Mouse (Mus musculus): ENCODE measurements around the gene Nob1. TPM values are rescaled to one million over a fixed set of nuclear protein-coding genes. Genes with fewer than 3 reads are reported as not detected.

Nob1 gene
- polyA plus RNA-seq, 1 experiment from 2014 or later, result 96.4 TPM

DNA sequence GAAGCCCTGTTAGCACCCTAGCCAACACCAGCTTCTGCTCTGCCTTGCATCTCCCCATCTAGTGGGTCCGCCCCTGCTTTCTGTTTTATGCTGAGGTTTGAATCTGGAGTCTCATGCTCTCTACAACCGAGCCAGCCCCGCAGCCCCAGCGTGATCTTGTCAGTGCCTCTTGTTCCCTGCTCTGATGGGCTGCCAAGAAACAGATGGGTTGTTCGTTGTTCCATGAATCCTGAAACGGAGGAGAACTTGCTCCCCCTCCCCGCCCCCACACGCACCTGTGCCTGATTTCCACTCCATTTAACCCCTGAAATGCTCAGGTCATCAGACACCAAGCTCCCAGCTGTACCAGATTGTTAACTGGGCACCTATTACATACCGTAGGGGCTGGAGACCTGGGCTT lies 25.4 kb downstream of the Nob1 start:
- H3K9me3 ChIP-seq, result no peaks in the 10 kb centered on the region
- H3K9ac ChIP-seq, result no peak overlapping the region
- no peak overlapping the region for H3K27ac ChIP-seq
- H3K4me2 ChIP-seq (replicated peaks), result no peak overlapping the region
- WGBS, result 20% methylated on average over 9 of the region's 9 CpGs
- H3K36me3 ChIP-seq, result no peaks in the 10 kb centered on the region
- no peaks in the 10 kb centered on the region for H3K27me3 ChIP-seq
- peaks cover 57% of the 10 kb centered on the region for H3K4me1 ChIP-seq
- no peak for ATAC-seq (ENCODE audit: low FRiP score, low read depth)
- H3K4me3 ChIP-seq, result no peak overlapping the region

DNA sequence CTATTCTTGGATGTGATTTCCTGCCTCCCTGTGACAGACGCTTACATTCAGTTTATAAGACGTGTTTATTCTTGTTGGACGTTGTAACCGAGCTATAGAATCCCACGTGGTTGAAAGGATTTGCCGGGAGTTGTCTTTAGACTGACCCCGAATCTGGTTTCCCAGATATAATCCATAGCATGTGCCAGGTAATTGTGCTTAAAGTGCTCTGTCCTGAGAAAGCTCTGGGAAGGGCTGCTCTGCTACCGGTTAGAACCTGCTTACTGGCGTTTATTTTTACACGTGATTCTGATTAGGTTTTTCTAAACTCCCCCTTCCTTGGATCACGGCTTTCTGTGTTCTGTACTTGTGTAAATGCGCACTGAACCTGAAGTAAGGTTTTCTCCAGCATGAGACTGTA lies 27.2 kb downstream of the Nob1 start:
- 0 out of 2 replicates have a peak, but pooled peaks have one; percentile 41 for ATAC-seq (ENCODE audit: low FRiP score, low read depth)

DNA sequence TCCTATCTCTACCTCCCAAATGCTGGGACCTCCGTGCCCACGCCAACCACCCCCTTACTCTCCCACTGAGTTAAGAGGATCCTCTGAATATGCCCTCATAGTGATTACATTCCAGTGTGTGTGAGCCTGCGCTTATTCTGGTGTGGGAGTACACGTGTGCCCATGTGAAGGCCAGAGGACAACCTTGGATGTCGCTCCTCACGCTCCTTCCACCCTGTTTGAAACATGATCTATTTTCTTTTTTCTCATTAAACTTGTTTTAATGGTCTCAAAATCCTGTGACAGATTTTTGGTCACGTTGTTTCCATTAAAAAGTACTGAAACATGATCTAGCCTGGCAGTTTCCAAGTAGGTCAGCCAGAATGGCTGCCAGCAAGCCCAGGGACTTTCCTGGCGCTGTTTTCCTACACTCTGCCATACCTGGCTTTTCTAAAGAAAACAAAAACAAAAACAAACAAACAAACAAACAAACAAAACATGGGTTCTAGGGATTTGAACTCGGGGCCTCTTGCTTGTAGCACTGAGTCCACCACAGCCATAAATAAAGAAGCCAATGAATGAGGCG lies 28.7 kb downstream of the Nob1 start:
- 0 out of 2 replicates have a peak, but pooled peaks have one; percentile 33 for ATAC-seq (ENCODE audit: low FRiP score, low read depth)
- Histone ChIP-seq H3K9me3 (no peaks in the 10 kb centered on the region), H3K36me3 (no peaks in the 10 kb centered on the region), H3K27ac (peak overlapping the region; percentile 34; the same call in 1 of the 2 replicates), H3K4me3 (no peak overlapping the region), H3K27me3 (no peaks in the 10 kb centered on the region), H3K9ac (no peak overlapping the region), H3K4me1 (peaks cover 35% of the 10 kb centered on the region), H3K4me2 (replicated peaks) (no peak overlapping the region)
- 41% methylated on average over 10 of the region's 10 CpGs for WGBS

More for the DNA sequence above, 27.2 kb downstream of the Nob1 start:
- Histone ChIP-seq H3K27me3 (no peaks in the 10 kb centered on the region), H3K4me3 (no peak overlapping the region), H3K9ac (no peak overlapping the region), H3K27ac (peak overlapping the region; percentile 52; the same call in 1 of the 2 replicates), H3K36me3 (no peaks in the 10 kb centered on the region), H3K4me1 (peaks cover 48% of the 10 kb centered on the region), H3K4me2 (replicated peaks) (0 out of 2 replicates have a peak overlapping the region, but pooled peaks have one; percentile 14), H3K9me3 (no peaks in the 10 kb centered on the region)
- 13% methylated on average over 12 of the region's 12 CpGs for WGBS

DNA sequence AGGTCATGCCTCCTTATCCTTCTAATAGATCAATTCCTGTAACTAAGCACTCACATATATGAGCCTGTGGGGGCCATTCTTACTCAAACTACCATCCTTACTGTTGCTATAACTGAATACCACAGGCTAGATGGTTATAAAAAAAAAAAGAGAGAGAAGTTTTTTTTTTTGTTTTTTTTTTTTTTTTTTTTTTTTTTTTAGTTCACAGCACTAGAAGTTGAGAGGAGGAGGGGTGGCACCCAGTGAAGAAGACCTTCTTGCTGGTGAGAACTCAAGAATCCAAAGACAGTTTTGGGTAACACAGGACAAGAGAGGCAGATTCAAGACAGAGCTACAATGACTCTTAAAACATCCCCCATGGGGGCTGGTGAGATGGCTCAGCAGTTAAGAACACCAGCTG lies 29.5 kb downstream of the Nob1 start:
- Histone ChIP-seq H3K4me3 (no peak overlapping the region), H3K36me3 (no peaks in the 10 kb centered on the region), H3K27me3 (no peaks in the 10 kb centered on the region), H3K9ac (no peak overlapping the region), H3K4me2 (replicated peaks) (no peak overlapping the region), H3K27ac (no peak overlapping the region), H3K4me1 (peaks cover 35% of the 10 kb centered on the region), H3K9me3 (no peaks in the 10 kb centered on the region)
- no peak for ATAC-seq (ENCODE audit: low FRiP score, low read depth)

DNA sequence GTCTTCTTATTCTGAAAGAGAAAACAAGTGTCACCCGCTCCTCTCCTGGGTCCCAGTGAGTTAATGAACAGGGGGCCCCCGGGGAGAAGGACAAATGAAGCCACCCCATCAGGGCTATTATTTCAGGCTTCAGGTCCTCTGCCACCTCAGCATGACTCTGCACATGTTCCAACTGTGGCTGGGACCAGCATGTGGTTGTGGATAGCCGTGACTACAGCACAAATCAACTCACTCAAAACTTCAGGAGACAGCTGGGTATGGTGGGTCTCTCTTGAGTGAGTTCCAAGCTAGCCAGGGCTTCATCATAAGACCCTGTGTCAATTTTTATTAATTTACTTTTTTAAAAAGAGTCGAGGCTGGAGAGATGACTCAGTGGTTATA lies 33.7 kb downstream of the Nob1 start:
- no peak overlapping the region for H3K27ac ChIP-seq
- H3K27me3 ChIP-seq, result no peaks in the 10 kb centered on the region
- ATAC-seq (ENCODE audit: low FRiP score, low read depth), result no peak
- H3K9ac ChIP-seq, result no peak overlapping the region
- 73% methylated on average over 4 of the region's 4 CpGs for WGBS
- no peaks in the 10 kb centered on the region for H3K36me3 ChIP-seq
- H3K4me1 ChIP-seq, result peaks cover 26% of the 10 kb centered on the region
- H3K4me2 ChIP-seq (replicated peaks), result no peak overlapping the region
- H3K4me3 ChIP-seq, result no peak overlapping the region
- H3K9me3 ChIP-seq, result no peaks in the 10 kb centered on the region

DNA sequence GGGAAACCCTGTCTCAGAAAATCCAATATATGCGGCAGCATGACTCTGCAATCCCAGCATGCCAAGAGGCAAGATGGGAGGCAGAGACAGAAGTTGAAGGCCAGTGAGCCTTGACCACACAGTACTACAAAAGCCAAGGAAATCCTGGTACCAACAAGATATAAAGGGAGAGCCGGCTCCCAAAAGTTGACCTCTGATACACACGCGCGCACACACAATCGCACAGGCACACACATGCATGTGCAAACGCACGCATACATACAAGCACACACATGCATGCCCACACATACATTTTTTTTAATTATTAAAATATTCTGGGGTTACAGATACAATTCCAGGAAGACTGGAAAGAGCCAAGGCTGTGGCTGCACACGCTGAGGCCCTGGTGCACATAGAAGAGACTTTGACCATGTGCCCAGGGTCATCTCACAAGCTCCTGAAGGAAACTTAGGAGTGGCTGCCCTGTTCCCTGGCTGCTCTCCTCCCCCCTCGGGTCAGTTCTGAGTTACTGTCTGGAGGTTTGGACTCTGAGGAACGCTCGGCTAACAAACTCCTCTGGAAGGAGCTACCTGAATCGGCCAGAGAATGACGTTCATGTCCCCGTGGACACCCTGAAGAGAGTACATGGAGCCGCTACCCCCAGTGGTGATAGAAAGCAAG lies 34.2 kb downstream of the Nob1 start:
- no peak overlapping the region for H3K4me2 ChIP-seq (replicated peaks)
- no peaks in the 10 kb centered on the region for H3K27me3 ChIP-seq
- no peak overlapping the region for H3K27ac ChIP-seq
- H3K9ac ChIP-seq, result no peak overlapping the region
- no peak for ATAC-seq (ENCODE audit: low FRiP score, low read depth)
- 94% methylated on average over 16 of the region's 16 CpGs for WGBS
- H3K4me3 ChIP-seq, result no peak overlapping the region
- H3K9me3 ChIP-seq, result no peaks in the 10 kb centered on the region
- H3K36me3 ChIP-seq, result no peaks in the 10 kb centered on the region
- peaks cover 25% of the 10 kb centered on the region for H3K4me1 ChIP-seq

DNA sequence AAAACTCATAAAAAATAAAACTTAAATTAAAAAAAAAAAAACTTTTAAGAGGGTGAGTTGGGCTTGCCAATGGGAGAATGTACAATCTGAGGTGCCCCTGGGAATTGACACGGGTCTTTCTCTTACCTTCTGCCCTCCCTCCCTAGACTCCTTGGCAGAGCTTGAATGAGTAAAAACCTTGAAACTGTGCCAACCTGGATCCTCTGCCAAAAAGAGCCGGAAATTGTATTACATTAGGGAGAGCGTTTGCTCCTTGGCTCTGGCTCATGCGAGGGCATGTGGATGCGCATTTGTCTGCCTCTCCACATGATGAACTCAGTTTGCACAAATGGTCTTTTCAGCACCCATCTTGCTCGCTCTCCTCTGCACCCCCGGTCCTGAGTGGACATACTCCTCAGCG lies 35.3 kb downstream of the Nob1 start:
- no peak overlapping the region for H3K4me2 ChIP-seq (replicated peaks)
- H3K27me3 ChIP-seq, result no peaks in the 10 kb centered on the region
- no peak overlapping the region for H3K9ac ChIP-seq
- no peaks in the 10 kb centered on the region for H3K36me3 ChIP-seq
- WGBS, result 63% methylated on average over 8 of the region's 8 CpGs
- H3K9me3 ChIP-seq, result no peaks in the 10 kb centered on the region
- no peak for ATAC-seq (ENCODE audit: low FRiP score, low read depth)
- no peak overlapping the region for H3K4me3 ChIP-seq
- H3K27ac ChIP-seq, result no peak overlapping the region
- peaks cover 25% of the 10 kb centered on the region for H3K4me1 ChIP-seq

DNA sequence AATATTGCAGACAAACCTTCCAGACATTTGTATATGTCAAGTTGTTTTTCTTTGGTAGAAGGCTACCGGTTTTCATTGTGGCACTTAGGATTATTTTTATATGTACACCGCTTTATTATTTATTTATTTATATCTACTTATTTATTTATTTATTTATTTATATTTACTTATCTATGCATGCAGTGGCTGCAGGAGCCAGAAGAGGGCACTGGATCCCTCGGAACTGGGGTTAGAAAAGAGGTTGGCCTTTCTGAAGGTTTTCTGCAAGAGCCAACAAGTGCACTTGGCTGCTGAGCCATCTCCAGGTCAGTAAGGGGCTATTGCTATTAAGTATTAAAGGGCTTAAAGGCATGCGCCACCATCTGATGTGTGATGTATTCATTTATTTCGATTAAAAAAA lies 37.0 kb downstream of the Nob1 start:
- H3K4me3 ChIP-seq, result no peak overlapping the region
- WGBS, result 52% methylated on average over 5 of the region's 5 CpGs
- no peak for ATAC-seq (ENCODE audit: low FRiP score, low read depth)
- H3K36me3 ChIP-seq, result no peaks in the 10 kb centered on the region
- no peak overlapping the region for H3K27ac ChIP-seq
- H3K27me3 ChIP-seq, result no peaks in the 10 kb centered on the region
- no peak overlapping the region; the same call in 1 of the 2 replicates for H3K4me2 ChIP-seq (replicated peaks)
- H3K9me3 ChIP-seq, result no peaks in the 10 kb centered on the region
- peaks cover 25% of the 10 kb centered on the region for H3K4me1 ChIP-seq
- H3K9ac ChIP-seq, result no peak overlapping the region

DNA sequence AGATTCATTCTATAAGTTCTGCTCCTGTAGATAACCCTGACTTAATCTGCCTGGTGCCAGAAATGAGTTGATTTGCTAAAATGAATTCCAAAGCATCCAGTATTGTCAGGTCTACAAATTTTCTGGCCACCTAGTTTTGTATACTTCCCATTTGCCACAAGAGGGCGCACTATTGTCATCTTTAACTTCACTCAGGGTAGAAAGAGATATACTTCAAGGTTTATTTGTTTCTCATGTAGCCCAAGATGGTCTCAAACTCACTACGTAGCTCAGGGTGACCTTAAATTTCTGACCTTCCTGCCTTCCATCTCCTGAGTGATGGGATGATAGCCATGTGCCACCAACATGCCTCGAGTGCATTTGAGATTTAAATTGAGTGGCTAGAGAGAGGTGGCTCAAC lies 38.2 kb downstream of the Nob1 start:
- H3K36me3 ChIP-seq, result no peaks in the 10 kb centered on the region
- no peak overlapping the region for H3K27ac ChIP-seq
- H3K4me3 ChIP-seq, result no peak overlapping the region
- H3K9me3 ChIP-seq, result no peaks in the 10 kb centered on the region
- WGBS, result 23% methylated on average over 3 of the region's 3 CpGs
- H3K9ac ChIP-seq, result no peak overlapping the region
- no peak overlapping the region for H3K4me2 ChIP-seq (replicated peaks)
- no peak for ATAC-seq (ENCODE audit: low FRiP score, low read depth)
- H3K27me3 ChIP-seq, result no peaks in the 10 kb centered on the region
- H3K4me1 ChIP-seq, result peaks cover 25% of the 10 kb centered on the region

DNA sequence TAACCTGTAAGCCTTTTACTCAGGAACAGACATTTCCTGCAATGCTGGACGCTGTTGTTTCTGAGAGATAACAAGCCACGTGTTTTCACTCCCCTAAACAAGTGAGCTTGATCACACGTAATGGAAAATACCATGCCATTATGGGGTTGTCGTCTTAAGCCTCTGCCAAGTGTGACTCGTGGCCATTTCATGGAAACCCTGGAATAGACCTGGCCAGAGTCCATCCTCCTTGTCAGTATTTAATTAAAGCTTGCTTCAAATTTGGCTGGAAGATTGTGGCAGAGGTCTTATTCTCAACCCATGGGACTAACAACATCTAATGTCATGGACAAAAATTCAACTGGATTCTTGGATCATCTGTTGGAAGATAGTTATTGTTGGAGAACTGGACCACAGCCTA lies 38.7 kb downstream of the Nob1 start:
- Histone ChIP-seq H3K4me2 (replicated peaks) (no peak overlapping the region), H3K9ac (no peak overlapping the region), H3K27ac (no peak overlapping the region), H3K4me1 (peaks cover 25% of the 10 kb centered on the region), H3K4me3 (no peak overlapping the region), H3K36me3 (no peaks in the 10 kb centered on the region), H3K27me3 (no peaks in the 10 kb centered on the region), H3K9me3 (no peaks in the 10 kb centered on the region)
- no peak for ATAC-seq (ENCODE audit: low FRiP score, low read depth)
- 42% methylated on average over 5 of the region's 5 CpGs for WGBS

DNA sequence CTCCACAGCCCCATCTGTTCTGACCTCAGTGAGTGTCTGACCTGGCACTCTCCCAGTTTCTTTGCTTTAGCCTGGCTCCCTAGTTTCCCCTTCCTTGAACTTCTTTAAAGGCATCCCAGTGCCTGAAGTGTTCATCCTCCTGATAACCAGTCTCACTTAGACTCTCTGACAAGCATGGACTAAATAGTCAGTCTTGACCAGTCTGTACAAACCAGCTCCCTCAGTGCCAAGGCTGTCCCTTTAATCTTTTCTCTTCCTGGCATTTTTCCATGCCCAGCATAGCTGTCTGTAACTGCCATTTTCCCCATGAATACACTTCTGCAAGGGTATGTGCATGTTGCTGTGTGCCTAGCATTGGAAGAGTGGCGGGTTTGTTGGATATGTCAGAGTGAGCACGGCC lies 39.8 kb downstream of the Nob1 start:
- H3K27ac ChIP-seq, result no peak overlapping the region
- no peaks in the 10 kb centered on the region for H3K27me3 ChIP-seq
- H3K9me3 ChIP-seq, result no peaks in the 10 kb centered on the region
- ATAC-seq (ENCODE audit: low FRiP score, low read depth), result no peak
- H3K36me3 ChIP-seq, result peaks cover 9% of the 10 kb centered on the region
- H3K4me1 ChIP-seq, result peaks cover 25% of the 10 kb centered on the region
- no peak overlapping the region for H3K4me3 ChIP-seq
- no peak overlapping the region for H3K4me2 ChIP-seq (replicated peaks)
- WGBS, result 78% methylated on average over 2 of the region's 2 CpGs
- H3K9ac ChIP-seq, result no peak overlapping the region

DNA sequence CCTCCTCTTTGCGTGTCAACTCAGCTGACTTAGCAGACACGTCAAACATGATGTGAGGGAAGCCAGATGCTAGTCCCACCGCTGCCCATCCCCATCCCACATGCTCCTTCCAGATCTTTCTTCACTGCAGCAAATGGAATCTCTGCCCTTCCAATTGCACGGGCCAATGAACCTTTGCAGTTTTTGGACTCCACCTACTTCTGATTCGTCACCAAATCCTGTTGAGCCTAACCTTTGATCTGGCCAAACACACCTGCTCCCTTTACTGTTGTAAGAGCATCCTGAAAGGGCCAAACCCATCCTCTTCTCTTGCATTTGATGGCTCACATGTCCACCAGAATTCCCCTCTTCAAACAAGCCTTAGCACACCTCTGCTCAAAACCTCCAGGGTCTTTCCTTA lies 40.2 kb downstream of the Nob1 start:
- no peak overlapping the region for H3K4me3 ChIP-seq
- no peaks in the 10 kb centered on the region for H3K9me3 ChIP-seq
- no peak overlapping the region for H3K27ac ChIP-seq
- no peak overlapping the region for H3K9ac ChIP-seq
- WGBS, result 66% methylated on average over 5 of the region's 5 CpGs
- H3K4me1 ChIP-seq, result peaks cover 21% of the 10 kb centered on the region
- no peak overlapping the region for H3K4me2 ChIP-seq (replicated peaks)
- no peaks in the 10 kb centered on the region for H3K27me3 ChIP-seq
- peaks cover 11% of the 10 kb centered on the region for H3K36me3 ChIP-seq
- ATAC-seq (ENCODE audit: low FRiP score, low read depth), result no peak

DNA sequence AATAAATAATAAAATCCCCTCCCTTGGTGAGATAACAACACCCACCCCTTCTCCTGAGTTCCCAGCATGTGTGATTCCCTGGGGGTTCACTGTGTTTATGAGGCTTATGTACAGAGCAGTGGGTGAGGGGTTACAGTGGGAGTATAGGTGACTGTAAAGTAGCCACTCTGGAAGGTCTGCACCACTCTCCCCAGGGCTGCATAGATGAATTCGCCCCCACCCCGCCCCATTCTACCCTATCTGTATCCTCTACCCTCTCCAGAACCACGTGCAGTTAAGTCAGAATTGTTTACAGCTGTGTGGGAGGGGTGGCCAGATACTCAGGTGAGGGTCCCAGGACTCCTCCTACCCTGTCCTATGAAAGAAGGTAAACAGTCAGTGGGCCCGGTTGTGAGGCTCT lies 42.0 kb downstream of the Nob1 start:
- H3K4me1 ChIP-seq, result peaks cover 6% of the 10 kb centered on the region
- no peaks in the 10 kb centered on the region for H3K9me3 ChIP-seq
- H3K4me2 ChIP-seq (replicated peaks), result no peak overlapping the region
- ATAC-seq (ENCODE audit: low FRiP score, low read depth), result no peak
- H3K9ac ChIP-seq, result no peak overlapping the region
- WGBS, result 74% methylated on average over 4 of the region's 4 CpGs
- no peak overlapping the region for H3K4me3 ChIP-seq
- H3K27ac ChIP-seq, result no peak overlapping the region
- H3K27me3 ChIP-seq, result no peaks in the 10 kb centered on the region
- H3K36me3 ChIP-seq, result peaks cover 28% of the 10 kb centered on the region

Measured in limb, embryonic 13.5 days (tissue).